Mouse (Mus musculus) ES-Bruce4 (cell line): Measurements from ENCODE around the gene Ston2. TPM values are rescaled to one million over a fixed set of nuclear protein-coding genes. Genes with fewer than 3 reads are reported as not detected.
A peak's percentile ranks its signal among the peaks of the same experiment; 100 is the strongest.
"Not testable (repeated sequence)": the region's sequence is repeated elsewhere in the genome, so short reads cannot be mapped to it uniquely, and the experiment has no call there.

ENCODE experiments used
- H3K27ac ChIP-seq: 2 replicates; pipeline ENCODE4 v1.5.1; 2012; ENCODE audit warnings: low read length, inconsistent platforms; ENCODE audit not compliant: insufficient read depth
- H3K27me3 ChIP-seq: 2 replicates; pipeline ENCODE4 v1.6.1; 2012; ENCODE audit warnings: mild to moderate bottlenecking, low read length, inconsistent platforms; ENCODE audit not compliant: control insufficient read depth, poor library complexity, insufficient read depth, severe bottlenecking
- H3K36me3 ChIP-seq: 2 replicates; pipeline ENCODE4 v1.6.1; 2012; ENCODE audit warnings: inconsistent platforms, mild to moderate bottlenecking, low read length, moderate library complexity; ENCODE audit not compliant: control insufficient read depth, poor library complexity, insufficient read depth, severe bottlenecking
- H3K4me1 ChIP-seq: one replicate; pipeline ENCODE4 v1.8.1; 2011; ENCODE audit warnings: low read length; ENCODE audit not compliant: control insufficient read depth, insufficient read depth
- H3K4me3 ChIP-seq: 2 replicates; pipeline ENCODE4 v1.5.1; 2011; ENCODE audit warnings: low read depth, mild to moderate bottlenecking, low read length
- H3K9ac ChIP-seq: 2 replicates; pipeline ENCODE4 v1.6.1; 2012; ENCODE audit warnings: low read depth, mild to moderate bottlenecking, inconsistent platforms; ENCODE audit not compliant: poor library complexity, severe bottlenecking
- H3K9me3 ChIP-seq: replicated peaks from 2 replicates; pipeline ENCODE4 v1.6.1; 2012; ENCODE audit warnings: mild to moderate bottlenecking, low read length, inconsistent platforms; ENCODE audit not compliant: control insufficient read depth, poor library complexity, insufficient read depth, severe bottlenecking
- CTCF ChIP-seq: IDR thresholded peaks from one replicate; pipeline ENCODE4 v1.8.1; 2011; ENCODE audit warnings: low read depth, low read length
- EP300 ChIP-seq: IDR thresholded peaks from 2 replicates; pipeline ENCODE4 v1.6.1; 2011; ENCODE audit warnings: low read depth, low read length; ENCODE audit not compliant: insufficient read depth
- POLR2A ChIP-seq: IDR thresholded peaks from one replicate; pipeline ENCODE4 v1.8.1; 2011; ENCODE audit warnings: low read length; ENCODE audit not compliant: insufficient read depth
- polyA plus RNA-seq: library from polyadenylated mRNA; stranded (reverse); fragments of >200 nt; gene quantifications from 2 replicates; pipeline ENCODE4 v1.2.4, GENCODE M21; 2011; ENCODE audit warnings: low read depth; ENCODE audit not compliant: missing spikeins, insufficient read depth, insufficient read length

The Ston2 gene
- polyA plus RNA-seq, 1 experiment, result 21.8 TPM

- H3K27me3 ChIP-seq, result no peaks in the 10 kb centered on the region
- peak overlapping the region; percentile 77 for H3K27ac ChIP-seq
- H3K9me3 ChIP-seq, result no peaks in the 10 kb centered on the region
- peak overlapping the region; percentile 100 for H3K9ac ChIP-seq
- H3K4me1 ChIP-seq, result no peaks in the 10 kb centered on the region
- H3K36me3 ChIP-seq, result peaks cover 12% of the 10 kb centered on the region
- peak overlapping the region; percentile 99 for H3K4me3 ChIP-seq
- TF ChIP-seq EP300, result no peak
- TF ChIP-seq CTCF, result no peak
- TF ChIP-seq POLR2A, result no peak
Observed at GRCm38 (mm10) chr12:91589542-91589846, 198.7 kb downstream of the Ston2 start.

GRCm38 (mm10) chr12:91588670-91589541, 199.3 kb downstream of the Ston2 start:
- no peaks in the 10 kb centered on the region for H3K9me3 ChIP-seq
- peak overlapping the region; percentile 99 for H3K4me3 ChIP-seq
- H3K36me3 ChIP-seq, result peaks cover 18% of the 10 kb centered on the region
- peak overlapping the region; percentile 81 for H3K27ac ChIP-seq
- no peaks in the 10 kb centered on the region for H3K4me1 ChIP-seq
- H3K9ac ChIP-seq, result peak overlapping the region; percentile 100
- H3K27me3 ChIP-seq, result no peaks in the 10 kb centered on the region
- TF ChIP-seq CTCF (no peak), POLR2A (no peak), EP300 (no peak)

GRCm38 (mm10) chr12:91588176-91588669, 200.0 kb downstream of the Ston2 start:
- H3K4me3 ChIP-seq, result peak overlapping the region; percentile 86
- peak overlapping the region; percentile 81 for H3K27ac ChIP-seq
- no peaks in the 10 kb centered on the region for H3K4me1 ChIP-seq
- H3K36me3 ChIP-seq, result peaks cover 20% of the 10 kb centered on the region
- no peaks in the 10 kb centered on the region for H3K27me3 ChIP-seq
- H3K9ac ChIP-seq, result peak overlapping the region; percentile 100
- no peak for TF ChIP-seq CTCF
- TF ChIP-seq POLR2A, result peak; percentile 65
- TF ChIP-seq EP300, result 0 out of 2 replicates have a peak, but pooled peaks have one; percentile 22
- no peaks in the 10 kb centered on the region for H3K9me3 ChIP-seq

GRCm38 (mm10) chr12:91587491-91588033, 200.6 kb downstream of the Ston2 start:
- Histone ChIP-seq H3K4me1 (no peaks in the 10 kb centered on the region), H3K9me3 (no peaks in the 10 kb centered on the region), H3K36me3 (peaks cover 23% of the 10 kb centered on the region), H3K4me3 (no peak overlapping the region), H3K27me3 (no peaks in the 10 kb centered on the region), H3K27ac (no peak overlapping the region), H3K9ac (peak overlapping the region; percentile 100)
- no peak for TF ChIP-seq EP300
- no peak for TF ChIP-seq CTCF
- TF ChIP-seq POLR2A, result no peak

- H3K27ac ChIP-seq, result no peak overlapping the region
- H3K9ac ChIP-seq, result peak overlapping the region; percentile 32; the same call in 1 of the 2 replicates
- no peaks in the 10 kb centered on the region for H3K4me1 ChIP-seq
- H3K27me3 ChIP-seq, result no peaks in the 10 kb centered on the region
- TF ChIP-seq EP300, result no peak
- TF ChIP-seq CTCF, result no peak
- no peak for TF ChIP-seq POLR2A
- peaks cover 27% of the 10 kb centered on the region for H3K36me3 ChIP-seq
- H3K9me3 ChIP-seq, result no peaks in the 10 kb centered on the region
- no peak overlapping the region for H3K4me3 ChIP-seq
Observed at GRCm38 (mm10) chr12:91587077-91587476, 201.1 kb downstream of the Ston2 start.

- peaks cover 27% of the 10 kb centered on the region for H3K36me3 ChIP-seq
- H3K9me3 ChIP-seq, H3K27me3 ChIP-seq, H3K4me1 ChIP-seq, H3K27ac ChIP-seq, H3K4me3 ChIP-seq, H3K9ac ChIP-seq: not testable (repeated sequence)
Observed at GRCm38 (mm10) chr12:91585815-91586214, 202.4 kb downstream of the Ston2 start.
